Mouse (Mus musculus) midbrain, embryonic 16.5 days (tissue): ENCODE data around the gene Jmjd7. TPM values are rescaled to one million over a fixed set of nuclear protein-coding genes. Genes with fewer than 3 reads are reported as not detected.
A peak's percentile ranks its signal among the peaks of the same experiment; 100 is the strongest.

Source experiments
- ATAC-seq: fragments of 200-750 bp; cut with Nextera tagmentation; 2 replicates; pipeline ENCODE4 v1.8.0; 2017; ENCODE audit warnings: moderate TSS enrichment
- H3K27ac ChIP-seq: fragments of 300-500 bp; sonication (generic); 2 replicates; pipeline ENCODE4 v1.5.1; 2014; ENCODE audit warnings: mild to moderate bottlenecking, low read length, mixed read lengths
- H3K27me3 ChIP-seq: fragments of 300-500 bp; sonication (generic); 2 replicates; pipeline ENCODE4 v1.6.1; 2014; ENCODE audit warnings: low read depth, low read length, mixed read lengths; ENCODE audit not compliant: control insufficient read depth, insufficient read depth
- H3K36me3 ChIP-seq: fragments of 300-500 bp; sonication (generic); 2 replicates; pipeline ENCODE4 v1.6.1; 2014; ENCODE audit warnings: mild to moderate bottlenecking, low read length, moderate library complexity, mixed read lengths; ENCODE audit not compliant: control insufficient read depth, insufficient read depth
- H3K4me1 ChIP-seq: fragments of 300-500 bp; sonication (generic); 2 replicates; pipeline ENCODE4 v1.6.1; 2014; ENCODE audit warnings: mild to moderate bottlenecking, low read length, mixed read lengths; ENCODE audit not compliant: control insufficient read depth, insufficient read depth
- H3K4me2 ChIP-seq: fragments of 300-500 bp; sonication (generic); 2 replicates; pipeline ENCODE4 v1.6.1; 2014; ENCODE audit warnings: mild to moderate bottlenecking, low read length, mixed read lengths
- H3K4me3 ChIP-seq: fragments of 300-500 bp; sonication (generic); 2 replicates; pipeline ENCODE4 v1.5.1; 2014; ENCODE audit warnings: low read depth, mild to moderate bottlenecking, low read length, moderate library complexity, mixed read lengths
- H3K9ac ChIP-seq: fragments of 300-500 bp; sonication (generic); 2 replicates; pipeline ENCODE4 v1.6.1; 2014; ENCODE audit warnings: low read depth, low read length, mixed read lengths
- H3K9me3 ChIP-seq: fragments of 300-500 bp; sonication (generic); replicated peaks from 2 replicates; pipeline ENCODE4 v1.6.1; 2014; ENCODE audit warnings: mild to moderate bottlenecking, low read length, mixed read lengths; ENCODE audit not compliant: control insufficient read depth, poor library complexity, severe bottlenecking
- WGBS: fragments of 180-500 bp; shearing (Covaris S2); extraction: QIAGEN DNeasy Blood & Tissue Kit; methylation state at CpG from one replicate; pipeline ENCODE4 v1.1.7; 2014; 5-methylcytosine and 5-hydroxymethylcytosine counted together
- polyA plus RNA-seq: library from polyadenylated mRNA; unstranded; fragments of >200 nt; fragmentation: Nextera tagmentation; extraction: Ambion mirVana; gene quantifications from 2 replicates; pipeline ENCODE4 v1.2.1, GENCODE M21; 2015

Jmjd7 gene
- polyA plus RNA-seq, 1 experiment from 2014 or later, result 16.7 TPM

DNA sequence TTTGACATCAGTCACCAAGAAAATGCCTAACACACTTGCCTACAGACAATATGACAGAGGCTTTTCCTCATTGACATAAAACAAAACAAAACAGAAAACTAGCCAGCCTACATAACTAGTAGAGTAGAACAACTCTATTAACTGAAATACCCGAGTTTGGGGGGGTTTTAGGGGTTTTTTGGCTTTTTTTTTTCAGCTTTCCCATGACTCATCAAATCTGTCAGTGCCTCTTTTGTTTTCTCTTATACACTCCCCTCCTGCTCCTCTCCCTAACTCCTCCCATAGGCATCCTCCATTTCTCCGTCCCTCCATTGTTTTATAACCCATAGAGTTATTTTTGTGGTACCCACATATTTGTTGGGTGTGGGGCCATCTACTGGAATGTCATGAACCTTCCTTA, 33.8 kb upstream of the Jmjd7 start:
- 47% methylated on average over 2 of the region's 2 CpGs for WGBS
- H3K4me2 ChIP-seq, result no peak overlapping the region
- H3K36me3 ChIP-seq, result no peaks in the 10 kb centered on the region
- H3K4me3 ChIP-seq, result no peak overlapping the region
- no peaks in the 10 kb centered on the region for H3K27me3 ChIP-seq
- no peak overlapping the region for H3K27ac ChIP-seq
- no peaks in the 10 kb centered on the region for H3K4me1 ChIP-seq
- no peak for ATAC-seq
- no peaks in the 10 kb centered on the region for H3K9me3 ChIP-seq
- no peak overlapping the region for H3K9ac ChIP-seq

DNA sequence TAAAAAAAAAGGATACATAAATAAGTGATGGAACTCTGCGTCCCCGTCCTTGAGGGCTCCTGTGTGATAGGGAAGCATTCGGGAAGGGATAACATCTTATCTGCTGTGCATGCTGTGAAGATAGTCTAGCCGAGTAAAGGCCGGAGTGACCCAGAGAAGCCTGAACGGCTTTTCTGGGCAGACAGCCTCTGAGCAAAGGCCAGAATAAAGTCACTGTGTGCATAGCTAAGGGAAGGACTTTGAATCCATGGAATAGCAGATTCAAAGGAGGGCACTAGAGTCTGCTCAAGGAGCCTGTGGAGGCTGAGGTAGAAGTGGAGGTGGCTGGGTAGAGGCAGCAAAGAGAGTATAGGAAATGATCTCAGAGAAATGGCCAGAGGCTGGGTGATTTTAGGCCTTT, 32.4 kb upstream of the Jmjd7 start:
- Histone ChIP-seq H3K36me3 (no peaks in the 10 kb centered on the region), H3K27me3 (no peaks in the 10 kb centered on the region), H3K9me3 (no peaks in the 10 kb centered on the region), H3K4me3 (no peak overlapping the region), H3K4me1 (no peaks in the 10 kb centered on the region), H3K4me2 (no peak overlapping the region), H3K27ac (no peak overlapping the region; the same call in 1 of the 2 replicates), H3K9ac (no peak overlapping the region)
- WGBS, result 88% methylated on average over 6 of the region's 6 CpGs
- no peak for ATAC-seq

DNA sequence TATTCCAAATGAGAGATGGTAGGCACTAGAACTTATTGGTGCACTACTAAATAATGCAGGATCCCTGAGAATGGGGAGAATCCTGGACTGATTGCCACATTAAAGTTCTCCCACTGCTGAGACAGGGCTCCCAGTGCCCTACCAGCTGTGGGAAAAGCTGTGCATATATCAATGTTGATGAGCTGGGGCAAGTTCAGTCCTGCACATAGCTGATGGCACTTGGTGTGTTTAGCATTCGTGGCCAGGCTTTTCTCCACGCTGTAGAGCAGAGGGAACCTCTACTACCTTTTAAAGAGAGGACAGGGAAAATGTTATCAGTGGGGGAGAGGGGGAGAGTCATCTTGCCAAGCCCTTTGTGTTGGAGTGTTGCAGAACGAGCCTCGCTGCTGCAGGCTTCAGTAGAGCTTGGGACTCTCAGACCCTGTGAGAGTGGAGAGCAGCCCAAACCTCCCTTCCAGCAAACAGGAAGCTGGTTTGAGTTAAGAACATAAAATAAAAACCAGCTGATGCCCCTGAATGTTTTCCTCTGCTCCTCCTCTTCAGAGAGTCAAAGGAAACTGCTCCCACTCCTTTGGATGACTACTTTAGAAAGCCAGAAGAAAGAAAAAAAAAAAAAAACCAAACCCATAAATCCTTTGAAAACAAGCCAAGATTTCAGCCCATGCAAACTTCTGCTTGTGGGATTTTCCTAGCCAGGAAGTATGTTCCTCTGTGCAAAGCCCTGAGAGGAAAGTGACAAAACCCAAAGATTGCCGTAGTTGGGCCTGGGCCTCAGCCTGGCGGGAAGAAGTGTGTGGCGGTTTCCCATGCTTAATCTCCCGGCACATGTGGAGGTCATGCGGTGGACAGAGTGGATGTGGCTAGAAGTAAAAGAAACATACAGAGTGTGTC, 31.6 kb upstream of the Jmjd7 start:
- Histone ChIP-seq H3K27ac (peak overlapping the region; percentile 60), H3K9me3 (no peaks in the 10 kb centered on the region), H3K4me3 (no peak overlapping the region), H3K27me3 (no peaks in the 10 kb centered on the region), H3K36me3 (no peaks in the 10 kb centered on the region), H3K4me2 (no peak overlapping the region), H3K9ac (no peak overlapping the region), H3K4me1 (no peaks in the 10 kb centered on the region)
- ATAC-seq, result no peak
- WGBS, result 65% methylated on average over 9 of the region's 9 CpGs

DNA sequence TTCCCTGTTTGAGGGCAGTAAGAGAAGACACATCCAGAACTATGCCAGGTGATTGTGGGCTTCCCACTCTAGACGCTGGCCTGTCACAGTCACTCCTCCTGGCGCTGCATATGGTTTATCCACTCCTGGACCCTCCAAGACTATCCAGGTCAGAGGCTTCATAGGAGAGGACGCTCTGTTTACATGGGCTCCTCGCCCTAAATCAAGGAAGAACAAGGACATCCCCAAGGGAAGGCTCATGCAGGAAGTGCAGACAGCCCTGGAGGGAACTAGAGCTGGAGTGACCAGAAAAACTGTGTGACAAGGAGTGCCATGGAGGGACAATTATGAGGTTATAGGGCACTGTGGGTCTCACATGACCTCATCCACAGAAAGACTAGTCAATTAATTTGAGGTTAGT, 29.9 kb upstream of the Jmjd7 start:
- Histone ChIP-seq H3K4me3 (no peak overlapping the region), H3K4me2 (no peak overlapping the region), H3K4me1 (no peaks in the 10 kb centered on the region), H3K27me3 (no peaks in the 10 kb centered on the region), H3K36me3 (no peaks in the 10 kb centered on the region), H3K27ac (no peak overlapping the region), H3K9me3 (no peaks in the 10 kb centered on the region), H3K9ac (no peak overlapping the region)
- no peak for ATAC-seq
- WGBS, result 81% methylated on average over 4 of the region's 4 CpGs

GRCm38 (mm10) chr2:119999731-120000130, 27.6 kb upstream of the Jmjd7 start:
- H3K4me3 ChIP-seq, result no peak overlapping the region
- H3K9ac ChIP-seq, result no peak overlapping the region
- ATAC-seq, result no peak
- H3K4me2 ChIP-seq, result no peak overlapping the region
- H3K36me3 ChIP-seq, result 0 out of 2 replicates have a peak, but pooled peaks cover 3% of the 10 kb centered on the region
- 96% methylated on average over 2 of the region's 2 CpGs for WGBS
- H3K27ac ChIP-seq, result no peak overlapping the region
- no peaks in the 10 kb centered on the region for H3K4me1 ChIP-seq
- H3K9me3 ChIP-seq, result no peaks in the 10 kb centered on the region
- no peaks in the 10 kb centered on the region for H3K27me3 ChIP-seq

GRCm38 (mm10) chr2:120000882-120001584, 26.2 kb upstream of the Jmjd7 start:
- H3K4me2 ChIP-seq, result no peak overlapping the region
- no peak overlapping the region for H3K27ac ChIP-seq
- no peak overlapping the region for H3K9ac ChIP-seq
- no peaks in the 10 kb centered on the region for H3K27me3 ChIP-seq
- H3K9me3 ChIP-seq, result no peaks in the 10 kb centered on the region
- H3K4me1 ChIP-seq, result no peaks in the 10 kb centered on the region
- H3K4me3 ChIP-seq, result no peak overlapping the region
- 0 out of 2 replicates have a peak, but pooled peaks cover 3% of the 10 kb centered on the region for H3K36me3 ChIP-seq
- WGBS, result 85% methylated on average over 3 of the region's 3 CpGs
- ATAC-seq, result no peak

DNA sequence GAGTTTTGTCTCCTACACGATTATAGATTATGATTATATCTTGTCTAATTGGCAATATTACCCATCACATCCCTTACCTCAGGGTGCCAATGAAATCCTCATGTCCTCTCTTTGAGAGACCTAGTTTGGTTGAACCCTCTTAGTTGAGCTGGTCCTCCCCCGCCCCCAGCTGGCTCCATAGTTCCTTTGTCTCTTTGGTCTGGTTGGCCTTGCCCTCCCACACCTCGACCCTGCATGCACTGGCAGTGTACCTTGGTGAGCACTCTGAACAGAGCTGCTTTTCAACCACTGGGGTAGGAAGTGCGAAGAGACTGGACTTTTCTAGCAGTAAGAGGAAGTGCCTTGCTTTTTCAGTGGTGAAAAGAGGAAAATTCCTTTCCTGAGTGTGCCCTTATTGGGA, 25.3 kb upstream of the Jmjd7 start:
- ATAC-seq, result no peak
- WGBS, result 79% methylated on average over 4 of the region's 4 CpGs
- no peaks in the 10 kb centered on the region for H3K27me3 ChIP-seq

GRCm38 (mm10) chr2:120003970-120004369, 23.3 kb upstream of the Jmjd7 start:
- WGBS, result 81% methylated on average over 2 of the region's 2 CpGs
- Histone ChIP-seq H3K4me1 (no peaks in the 10 kb centered on the region), H3K36me3 (0 out of 2 replicates have a peak, but pooled peaks cover 3% of the 10 kb centered on the region), H3K27me3 (no peaks in the 10 kb centered on the region), H3K9ac (no peak overlapping the region), H3K27ac (no peak overlapping the region), H3K4me2 (no peak overlapping the region), H3K9me3 (no peaks in the 10 kb centered on the region), H3K4me3 (no peak overlapping the region)
- ATAC-seq, result no peak

More for the DNA sequence above, 25.3 kb upstream of the Jmjd7 start:
- Histone ChIP-seq H3K4me2 (no peak overlapping the region), H3K4me1 (no peaks in the 10 kb centered on the region), H3K9me3 (no peaks in the 10 kb centered on the region), H3K36me3 (0 out of 2 replicates have a peak, but pooled peaks cover 3% of the 10 kb centered on the region), H3K27ac (no peak overlapping the region), H3K9ac (no peak overlapping the region), H3K4me3 (no peak overlapping the region)

DNA sequence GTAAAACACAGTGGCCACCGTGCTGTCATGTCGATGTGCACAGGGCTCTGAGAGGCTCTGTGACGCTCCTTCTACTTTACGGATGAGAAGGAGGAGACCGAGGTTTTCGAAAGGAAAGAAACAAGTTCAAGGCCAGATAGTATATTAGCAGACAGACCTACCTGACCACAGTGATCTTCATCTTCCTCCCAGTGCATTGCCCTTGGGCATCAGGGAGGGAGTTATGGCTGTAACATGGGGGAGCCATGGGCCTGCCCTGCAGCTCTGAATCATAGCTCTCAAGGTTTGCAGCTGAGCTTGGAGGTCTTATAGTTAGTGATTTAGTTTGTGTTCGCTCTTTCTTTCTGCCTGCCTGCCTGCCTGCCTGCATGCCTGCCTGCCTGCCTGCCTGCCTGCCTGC, 20.6 kb upstream of the Jmjd7 start:
- no peaks in the 10 kb centered on the region for H3K27me3 ChIP-seq
- peaks cover 3% of the 10 kb centered on the region; the same call in 1 of the 2 replicates for H3K36me3 ChIP-seq
- WGBS, result 93% methylated on average over 7 of the region's 7 CpGs
- no peak overlapping the region for H3K4me2 ChIP-seq
- no peak overlapping the region for H3K9ac ChIP-seq
- H3K4me1 ChIP-seq, result no peaks in the 10 kb centered on the region
- no peak overlapping the region for H3K4me3 ChIP-seq
- no peak for ATAC-seq
- no peaks in the 10 kb centered on the region for H3K9me3 ChIP-seq
- no peak overlapping the region for H3K27ac ChIP-seq
